Mouse (Mus musculus) embryonic fibroblast, embryonic 13.5 days (primary cell): ENCODE results near the gene Gjc1.

Experiments
- CTCF ChIP-seq: IDR thresholded peaks from 2 replicates; pipeline ENCODE4 v1.5.1; 2011; ENCODE audit warnings: mild to moderate bottlenecking, control low read depth, low read length, moderate library complexity, borderline replicate concordance; ENCODE audit not compliant: insufficient read depth
- POLR2A ChIP-seq: IDR thresholded peaks from 2 replicates; pipeline ENCODE4 v1.6.1; 2011; ENCODE audit warnings: low read depth, mild to moderate bottlenecking, control low read depth, low read length, moderate library complexity

DNA sequence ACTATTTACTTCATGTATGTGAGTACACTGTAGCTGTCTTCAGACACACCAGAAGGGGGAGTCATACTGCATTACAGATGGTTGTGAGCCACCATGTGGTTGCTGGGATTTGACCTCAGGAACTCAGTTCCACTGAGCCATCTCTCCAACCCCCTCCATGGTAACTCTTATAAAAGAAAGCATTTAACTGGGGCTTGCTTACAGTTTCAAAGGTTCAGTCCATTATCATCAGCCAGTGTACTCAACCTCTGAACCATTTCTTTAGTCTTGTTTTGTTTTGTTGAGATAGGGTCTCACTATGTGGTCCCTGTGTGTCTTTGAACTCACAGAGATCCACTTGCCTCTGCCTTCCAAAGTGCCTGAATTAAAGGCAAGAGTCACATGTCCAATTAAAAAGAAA is 4.6 kb downstream of the Gjc1 start:
- TF ChIP-seq CTCF (no peak), POLR2A (no peak)
